Mouse (Mus musculus) C2C12 (cell line): ENCODE measurements around the gene Prune1. TPM values are rescaled to one million over a fixed set of nuclear protein-coding genes. Genes with fewer than 3 reads are reported as not detected.

Source experiments
- H3K27me3 ChIP-seq: one replicate; pipeline ENCODE4 v1.6.1; 2011; ENCODE audit not compliant: control insufficient read depth, insufficient read depth, insufficient read length
- H3K36me3 ChIP-seq: one replicate; pipeline ENCODE4 v1.6.1; 2011; ENCODE audit not compliant: control insufficient read depth, insufficient read depth
- H3K4me3 ChIP-seq: one replicate; pipeline ENCODE4 v1.5.1; 2011; ENCODE audit warnings: mild to moderate bottlenecking, control low read depth; ENCODE audit not compliant: poor library complexity, insufficient read depth, severe bottlenecking
- H3K79me2 ChIP-seq: one replicate; pipeline ENCODE4 v1.6.1; 2011; ENCODE audit not compliant: control insufficient read depth, insufficient read depth
- H3K79me3 ChIP-seq: one replicate; pipeline ENCODE4 v1.6.1; 2011; ENCODE audit warnings: low read depth, control low read depth
- H3ac ChIP-seq: one replicate; pipeline ENCODE3; 2011; ENCODE audit warnings: low read depth; ENCODE audit not compliant: control insufficient read depth, insufficient read length
- CEBPB ChIP-seq: IDR thresholded peaks from one replicate; pipeline ENCODE4 v1.6.1; 2011; ENCODE audit warnings: low read depth, mild to moderate bottlenecking, control low read depth, moderate library complexity
- CTCF ChIP-seq: IDR thresholded peaks from one replicate; pipeline ENCODE4 v1.5.1; 2011; ENCODE audit not compliant: control insufficient read depth, insufficient read depth, insufficient read length
- FOSL1 ChIP-seq: IDR thresholded peaks from one replicate; pipeline ENCODE4 v1.8.0; 2011; ENCODE audit warnings: mild to moderate bottlenecking, low read length; ENCODE audit not compliant: poor library complexity, insufficient read depth, severe bottlenecking
- MAX ChIP-seq: IDR thresholded peaks from one replicate; pipeline ENCODE4 v1.6.1; 2011; ENCODE audit warnings: mild to moderate bottlenecking, control low read depth
- MYOD1 ChIP-seq: IDR thresholded peaks from one replicate; pipeline ENCODE4 v1.6.1; 2011; ENCODE audit warnings: low read depth; ENCODE audit not compliant: control insufficient read depth, insufficient read length
- MYOG ChIP-seq: IDR thresholded peaks from one replicate; pipeline ENCODE4 v1.6.1; 2011; ENCODE audit not compliant: control insufficient read depth, insufficient read length; ENCODE audit errors: extremely low read depth
- USF1 ChIP-seq: IDR thresholded peaks from one replicate; pipeline ENCODE4 v1.6.1; 2011; ENCODE audit warnings: low read depth, mild to moderate bottlenecking, control low read depth, moderate library complexity
- polyA plus RNA-seq: library from polyadenylated mRNA; unstranded; fragments of >200 nt; fragmentation: generic; extraction: Trizol; gene quantifications from one replicate; pipeline ENCODE4 v1.2.1, GENCODE M21; 2012; ENCODE audit warnings: missing spikeins

The Prune1 gene
- polyA plus RNA-seq, 1 experiment = 16.1 TPM

GRCm38 (mm10) chr3:95315094-95315843, 33.4 kb upstream of the Prune1 start:
- peaks cover 77% of the 10 kb centered on the region for H3K79me2 ChIP-seq
- peak overlapping the region; percentile 94 for H3ac ChIP-seq
- peaks cover 48% of the 10 kb centered on the region for H3K79me3 ChIP-seq
- H3K36me3 ChIP-seq = peaks cover 25% of the 10 kb centered on the region
- peak overlapping the region; percentile 75 for H3K4me3 ChIP-seq
- no peaks in the 10 kb centered on the region for H3K27me3 ChIP-seq
- no peak for TF ChIP-seq MYOD1
- TF ChIP-seq CEBPB = no peak
- TF ChIP-seq MAX = peak; percentile 82
- no peak for TF ChIP-seq MYOG
- peak; percentile 68 for TF ChIP-seq CTCF
- TF ChIP-seq USF1 = peak; percentile 22
- no peak for TF ChIP-seq FOSL1

GRCm38 (mm10) chr3:95314486-95315093, 32.7 kb upstream of the Prune1 start, which contains the start of gene Cers2:
Cers2 (plus strand) TSS chr3:95314791.
- peaks cover 41% of the 10 kb centered on the region for H3K79me3 ChIP-seq
- TF ChIP-seq CTCF (no peak), MAX (peak; percentile 78), USF1 (peak; percentile 45), MYOG (no peak), CEBPB (no peak), MYOD1 (no peak), FOSL1 (no peak)
- H3K4me3 ChIP-seq = peak within 1 kb of the TSS; percentile 75
- peaks cover 71% of the 10 kb centered on the region for H3K79me2 ChIP-seq
- no peaks in the 10 kb centered on the region for H3K27me3 ChIP-seq
- H3K36me3 ChIP-seq = peaks cover 19% of the 10 kb centered on the region
- H3ac ChIP-seq = peak within 1 kb of the TSS; percentile 94

- no peak overlapping the region for H3ac ChIP-seq
These were observed 32.2 kb upstream of the Prune1 start for GRCm38 (mm10) chr3:95314075-95314474.

GRCm38 (mm10) chr3:95313476-95313875, 31.6 kb upstream of the Prune1 start:
- H3ac ChIP-seq = no peak overlapping the region
- H3K4me3 ChIP-seq = peak overlapping the region; percentile 0
- H3K36me3 ChIP-seq = peaks cover 12% of the 10 kb centered on the region
- peaks cover 32% of the 10 kb centered on the region for H3K79me3 ChIP-seq
- TF ChIP-seq CTCF = no peak
- no peak for TF ChIP-seq MYOD1
- no peak for TF ChIP-seq MAX
- TF ChIP-seq USF1 = no peak
- no peak for TF ChIP-seq MYOG
- TF ChIP-seq FOSL1 = no peak
- no peak for TF ChIP-seq CEBPB
- peaks cover 60% of the 10 kb centered on the region for H3K79me2 ChIP-seq
- no peaks in the 10 kb centered on the region for H3K27me3 ChIP-seq

More at GRCm38 (mm10) chr3:95314075-95314474, 32.2 kb upstream of the Prune1 start:
- H3K79me3 ChIP-seq = peaks cover 38% of the 10 kb centered on the region
- H3K79me2 ChIP-seq = peaks cover 66% of the 10 kb centered on the region
- no peaks in the 10 kb centered on the region for H3K27me3 ChIP-seq
- peak overlapping the region; percentile 75 for H3K4me3 ChIP-seq
- no peak for TF ChIP-seq CEBPB
- no peak for TF ChIP-seq MYOG
- TF ChIP-seq FOSL1 = no peak
- no peak for TF ChIP-seq USF1
- H3K36me3 ChIP-seq = peaks cover 13% of the 10 kb centered on the region

- peaks cover 25% of the 10 kb centered on the region for H3K79me3 ChIP-seq
- H3K36me3 ChIP-seq = peaks cover 6% of the 10 kb centered on the region
- TF ChIP-seq USF1 (peak; percentile 43), MAX (peak; percentile 88), MYOD1 (peak; percentile 55), FOSL1 (peak; percentile 66), CEBPB (no peak)
- H3K79me2 ChIP-seq = peaks cover 51% of the 10 kb centered on the region
- H3K4me3 ChIP-seq = no peak overlapping the region
- H3ac ChIP-seq = peak overlapping the region; percentile 10
- no peaks in the 10 kb centered on the region for H3K27me3 ChIP-seq
These were observed 30.7 kb upstream of the Prune1 start for GRCm38 (mm10) chr3:95312623-95313022.
